Mouse (Mus musculus): Measurements from ENCODE around the gene Ftsj3.

DNA sequence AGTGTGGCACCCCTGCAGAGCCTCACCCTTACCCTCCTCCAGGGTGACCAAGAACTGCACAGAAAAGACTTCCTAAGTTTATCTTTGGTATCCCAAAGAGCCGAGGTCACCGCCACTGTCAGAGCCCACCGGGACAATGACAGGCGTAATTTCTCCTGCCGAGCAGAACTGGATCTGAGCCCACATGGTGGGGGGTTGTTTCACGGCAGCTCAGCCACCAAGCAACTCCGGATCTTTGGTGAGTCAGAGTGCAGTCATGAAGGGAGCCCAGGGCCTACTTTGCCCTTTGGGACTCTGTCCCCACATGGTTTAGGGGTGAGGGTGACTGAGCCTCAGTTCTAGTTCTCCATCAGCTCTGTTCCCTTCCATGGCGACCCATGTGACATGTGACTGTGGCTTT, 28.2 kb upstream of the Ftsj3 start:
- TF ChIP-seq CTCF (IDR thresholded peaks at IDR 0.05; ENCODE audit: extremely low read depth, insufficient read depth, insufficient read length, insufficient replicate concordance) (no peak), POLR2A (IDR thresholded peaks at IDR 0.05; ENCODE audit: low read depth, low read length) (no peak)
